Mouse (Mus musculus): ENCODE measurements around the gene Isca1. TPM values are rescaled to one million over a fixed set of nuclear protein-coding genes. Genes with fewer than 3 reads are reported as not detected.
A peak's percentile ranks its signal among the peaks of the same experiment; 100 is the strongest.
"Not testable (repeated sequence)": the region's sequence is repeated elsewhere in the genome, so short reads cannot be mapped to it uniquely, and the experiment has no call there.

The Isca1 gene
- total and polyA plus RNA-seq, 2 experiments from 2014 or later: 92.8 to 167 TPM

- ATAC-seq (peak; percentile 92), DNase-seq (ENCODE audit: low spot score) (peak; percentile 94)
- Histone ChIP-seq H3K9me3 (ENCODE audit: low read length) (no peaks in the 10 kb centered on the region), H3K36me3 (ENCODE audit: insufficient read depth, low read length) (no peaks in the 10 kb centered on the region), H3K27me3 (ENCODE audit: insufficient read depth, low read length) (no peaks in the 10 kb centered on the region), H3K4me3 (ENCODE audit: low read length) (no peak overlapping the region), H3K27ac (no peak overlapping the region), H3K4me2 (ENCODE audit: low read depth, low read length) (no peak overlapping the region), H3K4me1 (ENCODE audit: insufficient read depth, low read length) (no peaks in the 10 kb centered on the region), H3K9ac (replicated peaks; ENCODE audit: low read length) (no peak overlapping the region)
- 19% methylated on average over 7 of the region's 7 CpGs for WGBS
- TF ChIP-seq CTCF (IDR thresholded peaks at IDR 0.05; ENCODE audit: low read depth): peak; percentile 95
Observed at GRCm38 (mm10) chr13:59728378-59729093, 41.1 kb downstream of the Isca1 start.

DNA sequence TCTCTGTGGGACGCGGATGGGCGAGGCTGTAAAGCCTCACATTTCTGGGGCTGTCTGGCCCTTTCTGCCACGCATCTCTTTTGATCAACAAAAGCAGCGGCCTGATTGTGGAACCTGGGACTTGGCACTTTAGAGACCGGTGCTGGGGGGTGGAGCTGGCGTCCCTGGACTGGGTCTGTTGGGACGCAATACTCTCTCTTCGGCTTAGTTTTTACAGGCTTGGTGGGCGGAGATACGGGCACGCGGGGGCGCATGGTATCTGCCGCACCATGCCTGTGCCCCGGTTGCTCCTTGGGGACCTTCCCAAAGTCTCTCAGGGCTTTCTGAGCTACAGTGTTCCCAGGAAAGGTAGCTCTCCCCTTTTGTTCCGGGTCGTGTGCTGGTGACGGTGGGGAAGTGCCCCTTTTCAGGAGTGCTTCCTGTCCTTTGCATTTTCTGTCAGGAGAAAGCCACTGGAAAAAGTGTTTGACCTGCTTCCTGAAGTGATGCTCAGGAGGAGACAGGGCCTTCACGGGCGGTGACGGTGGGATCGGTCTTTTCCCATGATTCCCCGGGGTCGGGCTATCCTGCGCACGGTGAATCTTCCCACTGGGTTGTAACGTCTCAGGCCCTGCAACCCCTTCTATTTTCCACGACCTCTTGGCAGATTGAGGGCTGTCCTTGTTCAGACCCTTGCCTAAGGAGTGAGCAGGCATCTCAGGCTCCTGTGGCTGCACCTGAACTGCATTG is 43.3 kb downstream of the Isca1 start:
- no peak overlapping the region for H3K9ac ChIP-seq (replicated peaks; ENCODE audit: low read length)

DNA sequence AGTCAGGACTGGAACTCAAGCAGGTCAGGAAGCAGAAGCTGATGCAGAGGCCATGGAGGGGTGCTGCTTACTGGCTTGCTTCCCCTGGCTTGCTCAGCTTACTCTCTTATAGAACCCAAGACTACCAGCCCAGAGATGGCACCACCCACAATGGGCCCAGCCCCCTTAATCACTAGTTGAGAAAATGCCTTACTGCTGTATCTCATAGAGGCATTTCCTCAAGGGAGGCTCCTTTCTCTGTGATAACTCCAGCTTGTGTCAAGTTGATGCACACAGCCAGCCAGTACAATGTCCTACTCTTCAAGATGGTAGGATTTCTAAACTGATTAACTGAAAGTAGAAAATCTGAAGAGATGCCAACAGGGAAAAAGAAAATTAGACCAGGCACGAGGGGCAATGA is 47.5 kb downstream of the Isca1 start:
- not testable (repeated sequence) for H3K4me3 ChIP-seq (ENCODE audit: low read length); H3K27ac ChIP-seq; ATAC-seq; H3K36me3 ChIP-seq (ENCODE audit: insufficient read depth, low read length); DNase-seq (ENCODE audit: low spot score); H3K4me2 ChIP-seq (ENCODE audit: low read depth, low read length); H3K9ac ChIP-seq (replicated peaks; ENCODE audit: low read length); H3K9me3 ChIP-seq (ENCODE audit: low read length); H3K27me3 ChIP-seq (ENCODE audit: insufficient read depth, low read length); H3K4me1 ChIP-seq (ENCODE audit: insufficient read depth, low read length)
- WGBS: 79% methylated on average over 1 of the region's 1 CpGs

More for the DNA sequence above, 43.3 kb downstream of the Isca1 start:
- Histone ChIP-seq H3K27me3 (ENCODE audit: insufficient read depth, low read length) (no peaks in the 10 kb centered on the region), H3K4me1 (ENCODE audit: insufficient read depth, low read length) (no peaks in the 10 kb centered on the region), H3K9me3 (ENCODE audit: low read length) (no peaks in the 10 kb centered on the region), H3K36me3 (ENCODE audit: insufficient read depth, low read length) (no peaks in the 10 kb centered on the region), H3K27ac (no peak overlapping the region), H3K4me2 (ENCODE audit: low read depth, low read length) (peak overlapping the region; percentile 39), H3K4me3 (ENCODE audit: low read length) (no peak overlapping the region)
- no peak for TF ChIP-seq CTCF (IDR thresholded peaks at IDR 0.05; ENCODE audit: low read depth)
- ATAC-seq (no peak), DNase-seq (ENCODE audit: low spot score) (no peak)
- WGBS: 37% methylated on average over 29 of the region's 29 CpGs

DNA sequence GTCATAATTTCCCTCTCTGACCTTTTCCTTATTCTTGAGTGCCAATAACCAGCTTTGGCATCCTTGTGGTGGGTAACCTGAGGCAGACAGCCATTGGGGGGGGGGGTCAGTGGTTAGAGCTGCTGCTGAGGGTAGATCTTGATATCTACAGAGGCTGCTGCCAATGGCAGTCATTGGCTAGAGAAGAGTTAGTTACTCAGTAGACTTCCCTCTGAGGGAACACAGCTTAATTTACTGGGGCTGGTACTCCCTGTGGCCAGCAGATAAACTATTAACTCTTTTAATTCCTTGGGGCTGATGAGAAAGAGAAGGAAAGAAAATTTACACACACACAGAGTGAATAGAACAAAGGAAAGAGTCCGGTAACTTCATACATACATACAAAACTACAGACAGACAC is 50.1 kb downstream of the Isca1 start:
- no peak for ATAC-seq
- no peak for DNase-seq (ENCODE audit: low spot score)
- no peak overlapping the region for H3K27ac ChIP-seq
- WGBS: 89% methylated on average over 1 of the region's 1 CpGs
- H3K4me2 ChIP-seq (ENCODE audit: low read depth, low read length): no peak overlapping the region
- no peaks in the 10 kb centered on the region for H3K27me3 ChIP-seq (ENCODE audit: insufficient read depth, low read length)
- H3K4me3 ChIP-seq (ENCODE audit: low read length): no peak overlapping the region
- no peak for TF ChIP-seq CTCF (IDR thresholded peaks at IDR 0.05; ENCODE audit: low read depth)
- H3K4me1 ChIP-seq (ENCODE audit: insufficient read depth, low read length): no peaks in the 10 kb centered on the region
- no peaks in the 10 kb centered on the region for H3K36me3 ChIP-seq (ENCODE audit: insufficient read depth, low read length)
- H3K9me3 ChIP-seq (ENCODE audit: low read length): no peaks in the 10 kb centered on the region
- no peak overlapping the region for H3K9ac ChIP-seq (replicated peaks; ENCODE audit: low read length)

DNA sequence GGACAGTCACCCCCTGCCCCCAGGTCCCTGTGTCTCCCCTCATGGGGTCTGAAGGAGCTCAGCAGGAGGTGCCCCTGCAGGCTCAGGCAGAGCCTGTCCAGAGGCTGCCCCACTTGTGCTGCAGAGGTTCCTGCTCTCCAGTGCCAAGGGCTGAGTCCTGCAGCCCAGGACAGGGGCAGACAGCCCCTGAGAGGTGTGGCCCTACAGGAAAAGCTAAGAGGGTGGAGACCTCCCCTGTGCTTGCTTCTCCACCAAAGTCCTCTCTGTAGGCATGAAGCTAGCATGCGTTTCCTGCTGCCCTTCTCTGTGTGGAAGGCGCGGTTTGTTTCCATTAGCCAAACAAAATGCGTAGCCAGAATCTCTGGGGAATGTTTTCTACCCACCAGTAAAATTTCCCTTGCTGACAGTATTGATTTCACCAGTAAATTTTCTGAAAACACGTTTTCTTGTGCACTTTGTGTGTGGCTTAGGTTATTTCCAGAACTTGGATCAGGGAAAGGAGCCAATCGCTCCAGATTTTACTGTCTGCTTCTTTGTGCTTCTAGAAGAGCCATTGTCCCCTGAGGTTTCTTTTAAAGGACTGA is 50.7 kb downstream of the Isca1 start:
- not testable (repeated sequence) for H3K27ac ChIP-seq; H3K9ac ChIP-seq (replicated peaks; ENCODE audit: low read length); DNase-seq (ENCODE audit: low spot score); H3K4me2 ChIP-seq (ENCODE audit: low read depth, low read length); H3K9me3 ChIP-seq (ENCODE audit: low read length); H3K4me1 ChIP-seq (ENCODE audit: insufficient read depth, low read length); ATAC-seq; H3K4me3 ChIP-seq (ENCODE audit: low read length); H3K27me3 ChIP-seq (ENCODE audit: insufficient read depth, low read length); H3K36me3 ChIP-seq (ENCODE audit: insufficient read depth, low read length)
- WGBS: 49% methylated on average over 6 of the region's 6 CpGs

DNA sequence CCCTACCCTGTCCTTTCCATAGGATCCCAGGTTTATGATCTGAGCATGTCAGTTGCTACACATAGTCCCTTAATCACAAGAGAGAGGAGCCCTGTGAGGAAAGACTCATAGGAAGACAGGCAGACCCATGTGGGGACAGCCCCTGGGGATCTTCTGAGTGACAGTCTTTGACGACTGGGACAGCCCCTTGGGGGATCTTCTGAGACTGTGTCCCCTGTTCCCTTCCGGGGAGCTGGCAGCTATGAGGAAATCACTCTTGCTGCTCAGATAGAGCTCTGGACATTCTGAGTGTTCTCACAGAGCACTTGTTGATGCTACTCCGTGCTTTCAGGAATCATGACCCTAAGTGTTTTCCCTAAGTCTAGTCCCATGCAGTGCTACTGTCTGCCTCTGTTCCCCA is 55.9 kb downstream of the Isca1 start:
- no peaks in the 10 kb centered on the region for H3K27me3 ChIP-seq (ENCODE audit: insufficient read depth, low read length)
- 37% methylated on average over 3 of the region's 3 CpGs for WGBS
- no peak overlapping the region for H3K4me2 ChIP-seq (ENCODE audit: low read depth, low read length)
- ATAC-seq (no peak), DNase-seq (ENCODE audit: low spot score) (no peak)
- no peak overlapping the region for H3K4me3 ChIP-seq (ENCODE audit: low read length)
- H3K9ac ChIP-seq (replicated peaks; ENCODE audit: low read length): no peak overlapping the region
- H3K9me3 ChIP-seq (ENCODE audit: low read length): no peaks in the 10 kb centered on the region
- no peaks in the 10 kb centered on the region for H3K36me3 ChIP-seq (ENCODE audit: insufficient read depth, low read length)
- TF ChIP-seq CTCF (IDR thresholded peaks at IDR 0.05; ENCODE audit: low read depth): no peak
- no peak overlapping the region for H3K27ac ChIP-seq
- H3K4me1 ChIP-seq (ENCODE audit: insufficient read depth, low read length): no peaks in the 10 kb centered on the region

- H3K27me3 ChIP-seq (ENCODE audit: insufficient read depth, low read length); H3K4me2 ChIP-seq (ENCODE audit: low read depth, low read length); H3K9me3 ChIP-seq (ENCODE audit: low read length); H3K4me1 ChIP-seq (ENCODE audit: insufficient read depth, low read length); H3K9ac ChIP-seq (replicated peaks; ENCODE audit: low read length); H3K27ac ChIP-seq; H3K36me3 ChIP-seq (ENCODE audit: insufficient read depth, low read length); H3K4me3 ChIP-seq (ENCODE audit: low read length); DNase-seq (ENCODE audit: low spot score); ATAC-seq: not testable (repeated sequence)
- WGBS: 70% methylated on average over 3 of the region's 3 CpGs
Observed at GRCm38 (mm10) chr13:59711984-59712383, 57.6 kb downstream of the Isca1 start, which contains the start of gene Spata31d1b. Gene Spata31d1b, plus strand, starts transcription at chr13:59712284.
